Mouse (Mus musculus): ENCODE results near the gene Cfap61.
A peak's percentile ranks its signal among the peaks of the same experiment; 100 is the strongest.
"Not testable (repeated sequence)": the region's sequence is repeated elsewhere in the genome, so short reads cannot be mapped to it uniquely, and the experiment has no call there.

The Cfap61 gene

DNA sequence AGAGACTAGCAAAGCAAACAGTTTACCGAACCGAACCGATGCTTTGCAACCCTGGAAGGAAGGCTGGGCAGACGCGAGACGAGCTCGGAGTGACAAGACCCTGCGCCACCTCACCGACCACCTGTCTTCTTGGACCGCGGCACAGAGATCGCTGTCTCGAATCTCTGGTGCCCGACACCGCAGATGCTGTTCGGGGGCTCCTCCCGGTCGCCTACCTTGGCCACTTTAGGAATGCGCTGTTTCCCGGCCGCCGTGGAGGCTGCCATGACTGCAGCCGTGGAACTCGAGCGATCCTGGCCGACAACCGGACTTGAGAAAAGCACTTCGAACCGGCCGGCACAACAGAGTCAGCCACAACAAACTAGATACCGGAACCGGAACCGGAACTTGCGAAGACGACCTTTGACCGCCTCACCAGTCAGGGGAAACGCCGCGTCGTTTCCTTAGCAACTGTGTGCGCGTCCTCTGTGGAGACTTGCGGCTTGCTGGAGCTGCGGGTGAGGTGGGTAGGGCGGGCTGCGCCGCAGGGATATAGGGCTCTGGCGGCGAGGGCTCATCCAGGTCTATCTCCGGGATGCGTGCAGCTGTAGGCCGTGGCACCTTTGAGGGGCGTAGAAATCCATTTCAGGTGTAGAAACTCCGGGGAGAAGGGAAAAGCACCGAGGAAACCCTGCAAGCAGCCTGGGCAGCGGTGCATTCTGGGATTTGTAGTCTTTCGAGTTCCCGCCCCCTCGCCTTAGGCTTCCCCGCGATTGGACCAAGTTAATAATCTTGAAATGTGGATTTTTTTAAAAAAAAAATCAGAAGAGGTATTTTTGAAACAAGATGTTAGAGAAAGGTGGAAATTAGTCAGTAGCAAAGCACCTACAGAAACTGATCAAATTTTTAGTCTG, at the start of gene Cfap61, which contains the start of gene Crnkl1:
TSS of gene Cfap61 (plus strand) at position 446 of the 893 bp plus-strand sequence.
TSS of gene Crnkl1 (minus strand) at position 676 of the 893 bp plus-strand sequence.
- peak; percentile 93 for DNase-seq

DNA sequence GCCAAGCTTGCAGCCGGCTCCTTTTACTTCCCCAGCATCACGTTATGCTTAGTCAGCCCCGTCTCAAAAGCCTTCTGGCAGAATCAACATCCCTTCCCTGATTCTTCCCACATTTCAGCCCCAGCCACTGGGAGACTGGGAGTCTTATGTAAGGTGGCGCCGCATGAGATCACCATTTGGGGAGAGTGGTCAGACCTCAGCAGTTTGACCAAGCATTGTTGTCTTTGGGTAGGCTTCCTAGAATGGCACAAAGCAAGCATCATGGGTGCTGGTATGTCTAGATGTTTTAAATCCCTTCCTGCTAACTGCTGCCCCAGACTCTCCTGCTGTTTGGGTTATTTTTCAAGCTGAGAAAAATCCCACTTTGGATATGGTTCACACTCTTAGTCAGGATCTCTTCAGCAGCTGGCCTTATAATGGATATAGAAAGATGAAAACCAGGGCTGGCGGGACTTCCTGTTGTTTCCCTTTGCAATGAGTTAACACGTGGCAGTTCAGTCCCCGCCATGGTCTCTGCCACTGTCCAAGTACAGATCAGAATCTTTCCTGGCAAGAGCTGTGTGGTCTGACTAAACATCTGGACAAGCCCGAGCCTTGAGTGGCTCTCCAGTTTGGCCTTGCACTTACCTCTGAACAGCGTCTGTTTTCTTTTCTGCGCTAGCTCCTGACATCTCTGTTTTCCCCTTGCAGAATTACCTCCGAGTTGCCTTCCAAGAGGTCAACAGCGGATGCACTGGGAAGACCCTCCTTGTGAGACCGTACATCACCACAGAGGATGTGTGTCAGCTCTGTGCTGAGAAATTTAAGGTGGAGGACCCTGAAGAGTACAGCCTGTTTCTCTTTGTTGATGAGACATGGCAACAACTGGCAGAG, 49.4 kb upstream of the Cfap61 start:
- DNase-seq = no peak

DNA sequence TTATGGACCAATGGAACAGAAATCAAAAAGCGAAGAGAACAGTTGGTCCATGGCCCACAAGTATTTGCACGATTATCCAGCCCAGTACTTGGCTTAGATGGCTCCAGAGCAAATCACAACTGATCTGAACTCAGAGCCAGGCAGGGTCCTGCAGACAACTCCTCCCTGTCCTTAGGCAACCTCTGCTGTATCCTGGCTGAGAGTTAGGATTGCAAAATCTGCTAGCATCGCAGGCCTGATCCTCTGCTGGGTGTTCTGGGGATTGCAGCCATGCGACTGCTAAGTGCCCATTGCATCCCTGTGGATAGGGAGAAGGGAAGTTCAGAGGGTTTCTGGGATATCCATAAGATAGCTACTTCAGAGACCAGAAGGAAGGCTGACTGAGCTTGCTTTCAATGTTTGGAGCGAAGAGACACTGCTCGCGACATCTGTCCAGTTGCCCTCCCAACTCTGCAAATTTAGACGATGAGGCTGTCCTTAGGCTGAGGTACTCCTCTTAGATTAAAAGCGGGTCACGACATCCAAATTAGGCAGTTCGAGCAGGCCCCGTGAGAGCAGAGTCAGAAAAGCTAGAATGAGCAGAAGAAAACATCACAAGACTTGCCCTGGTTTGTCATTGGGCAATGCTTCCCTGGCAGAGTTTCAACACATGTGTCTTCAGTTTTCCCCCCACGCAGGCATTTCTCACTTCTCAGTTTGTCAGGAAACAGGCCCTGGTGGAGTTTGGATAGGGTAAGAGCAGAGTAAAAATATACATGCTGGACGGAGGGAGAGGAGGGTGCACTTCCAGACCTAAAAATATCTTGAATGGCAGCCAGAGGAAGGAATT, 46.4 kb upstream of the Cfap61 start:
- no peak for DNase-seq

DNA sequence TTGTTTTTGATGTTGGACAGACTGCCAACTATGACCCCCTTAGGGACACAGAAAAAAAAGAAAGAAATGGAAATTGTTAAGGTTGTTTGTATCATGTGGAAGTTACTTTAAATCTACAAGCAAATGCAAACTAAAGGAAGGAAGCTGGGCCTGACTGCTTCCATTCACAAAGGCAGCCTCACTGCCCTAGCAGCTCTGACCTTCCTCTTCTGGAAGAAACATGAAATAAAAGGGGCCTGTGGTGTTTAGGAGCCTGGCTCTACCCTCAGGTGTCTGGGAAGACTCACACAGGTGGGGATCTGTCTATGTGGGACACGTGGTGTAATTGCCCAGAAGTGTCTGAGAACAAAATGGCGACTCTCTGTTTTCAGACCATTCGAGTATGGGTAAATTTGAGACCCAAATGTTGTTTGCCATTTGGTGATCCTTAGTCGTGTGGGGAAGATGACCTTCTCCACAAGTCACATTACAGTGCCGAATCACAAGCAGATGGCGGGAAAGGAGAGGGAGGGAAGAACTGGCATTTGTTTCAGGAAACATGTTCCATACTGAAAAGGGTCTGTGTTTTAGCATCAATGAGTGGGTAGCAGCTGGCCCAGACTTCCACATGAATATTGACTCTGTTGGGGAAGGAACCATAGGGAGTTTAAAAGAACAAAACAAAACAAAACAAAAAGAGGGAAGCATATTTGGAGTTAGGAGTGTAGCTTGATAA, 45.7 kb upstream of the Cfap61 start:
- DNase-seq = no peak

DNA sequence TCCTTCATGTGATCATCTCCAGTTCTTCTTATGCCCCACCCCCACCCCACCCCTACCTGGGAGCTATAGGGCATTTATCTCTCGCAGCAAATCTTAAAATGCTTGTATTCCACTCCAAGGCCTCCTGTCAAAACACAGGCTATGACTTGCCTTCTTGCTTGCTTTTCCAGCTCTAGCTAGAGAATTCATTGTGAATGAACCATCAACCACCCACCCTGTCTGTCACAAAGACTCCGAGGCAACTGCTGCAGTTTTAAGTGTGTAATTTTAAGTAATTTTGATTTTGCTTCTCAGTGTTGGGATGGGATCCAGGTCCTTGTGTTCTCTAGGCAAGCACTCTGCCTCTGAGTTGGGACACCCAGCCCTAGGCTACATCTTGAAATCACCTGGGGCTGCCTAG, 44.0 kb upstream of the Cfap61 start:
- DNase-seq = no peak

DNA sequence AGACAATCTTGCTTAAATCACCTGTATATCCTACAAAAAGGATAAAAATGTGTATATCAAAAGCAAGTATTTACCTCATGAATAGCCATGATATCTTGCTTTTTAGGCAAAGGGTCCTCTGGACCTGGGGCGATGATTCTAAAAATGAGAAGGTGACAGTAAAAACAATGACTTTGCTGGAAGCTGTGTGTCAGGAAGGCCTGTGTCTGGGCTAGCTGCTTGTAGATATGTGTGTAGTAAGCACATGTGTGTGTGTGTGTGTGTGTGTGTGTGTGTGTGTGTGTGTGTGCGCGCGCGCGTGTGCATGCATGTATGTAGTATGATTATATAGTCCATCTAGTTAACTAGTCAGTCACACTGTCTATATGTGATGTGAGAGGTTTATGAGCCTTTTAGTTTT, 40.8 kb upstream of the Cfap61 start:
- no peak for DNase-seq

DNA sequence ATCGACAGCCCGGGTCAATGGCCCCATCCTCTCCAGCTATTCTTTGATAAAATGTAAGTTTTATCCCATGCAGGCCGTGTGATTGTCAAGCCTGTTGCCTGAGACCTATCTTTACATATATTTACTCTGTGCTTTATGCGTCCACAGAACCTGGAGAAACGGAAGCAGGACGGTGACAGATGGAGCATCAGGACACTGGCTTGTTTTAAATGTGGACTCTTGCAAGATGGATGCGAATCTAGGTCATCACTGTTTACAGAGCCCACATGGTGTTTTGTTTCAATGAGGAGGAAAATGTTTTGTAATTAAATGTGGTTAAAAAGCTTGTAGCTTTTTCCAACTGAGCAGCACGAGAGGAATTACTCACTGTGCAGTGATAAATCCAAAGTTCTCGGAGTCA, 36.5 kb upstream of the Cfap61 start:
- no peak for DNase-seq

DNA sequence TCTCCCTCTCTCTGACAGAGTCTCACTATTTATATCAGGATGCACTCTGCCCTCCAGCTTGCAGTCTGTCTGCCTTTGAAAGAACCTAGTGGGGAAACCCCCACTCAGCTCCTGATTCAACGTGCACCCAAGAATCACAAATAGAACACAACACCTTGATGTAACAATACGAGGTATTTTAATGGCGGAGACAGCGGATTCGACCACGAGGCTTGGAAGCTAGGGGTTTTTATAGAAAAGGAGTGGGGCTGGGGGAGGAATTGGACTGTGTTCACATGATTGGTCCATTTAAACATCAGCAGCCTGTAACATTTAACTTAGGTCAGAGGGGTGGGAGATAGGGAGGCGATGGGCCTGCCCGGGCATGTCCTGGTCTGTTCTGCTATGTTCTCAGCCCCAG, 34.3 kb upstream of the Cfap61 start:
- DNase-seq = not testable (repeated sequence)

DNA sequence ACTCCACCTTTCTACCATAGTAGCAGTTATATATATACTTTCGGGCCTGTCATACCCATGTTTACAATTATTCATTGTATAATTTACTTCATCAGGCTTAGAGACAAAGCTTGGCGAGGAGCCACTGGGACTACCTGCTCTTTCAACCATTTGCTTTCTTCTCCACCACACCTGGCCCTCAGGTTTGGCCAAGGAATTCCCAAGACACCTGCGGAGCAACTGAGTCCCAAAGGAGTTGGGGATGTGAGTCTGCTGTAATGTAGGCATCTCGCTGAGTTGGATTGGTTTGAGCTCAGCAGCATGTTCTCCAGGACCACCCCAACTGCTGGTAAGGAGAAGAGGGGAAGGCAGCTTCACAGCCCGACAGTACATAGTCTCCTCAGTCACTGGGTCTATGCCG, 32.7 kb upstream of the Cfap61 start, which contains the start of gene Naa20:
TSS of gene Naa20 (plus strand) at position 239 of the 400 bp plus-strand sequence.
- DNase-seq = no peak

DNA sequence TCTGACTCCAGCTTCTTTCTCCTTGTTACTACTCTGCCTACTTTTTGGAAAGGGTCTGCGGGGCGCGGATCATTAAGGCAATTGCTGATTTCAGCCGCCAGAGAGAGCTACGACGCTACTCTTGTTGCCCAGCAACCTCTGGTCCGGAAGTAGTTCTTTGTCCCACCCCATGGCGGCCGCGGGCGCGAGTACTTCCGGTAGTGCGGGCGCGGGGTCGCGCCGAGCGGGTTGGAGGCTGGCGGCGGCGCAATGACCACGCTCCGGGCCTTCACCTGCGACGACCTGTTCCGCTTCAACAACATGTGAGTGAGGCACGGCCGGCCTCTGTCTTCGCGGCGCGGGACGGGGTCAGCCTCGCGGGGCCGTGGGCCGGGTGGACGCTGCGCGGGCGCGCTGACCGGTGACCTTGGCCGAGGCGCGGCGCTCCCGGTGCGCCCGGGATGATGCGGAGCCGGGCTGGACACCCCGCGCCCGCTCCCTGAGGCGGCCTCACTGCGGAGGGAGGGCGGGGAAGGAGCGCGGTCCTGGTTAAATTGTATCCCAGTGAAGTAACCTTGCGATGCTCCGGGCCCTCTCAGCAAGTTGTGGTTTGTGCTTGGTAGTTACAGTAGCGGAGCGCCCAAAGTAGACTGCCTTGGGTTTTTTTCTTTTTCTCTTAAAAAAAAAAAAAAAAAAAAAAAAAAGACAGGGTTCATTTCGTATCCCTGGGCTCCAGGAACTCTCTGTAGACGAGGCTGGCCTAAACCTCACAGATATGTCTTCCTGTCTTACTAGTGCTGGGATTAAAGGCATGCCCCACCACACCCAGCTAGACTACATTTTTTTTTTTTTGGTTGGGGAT, 31.3 kb upstream of the Cfap61 start:
- DNase-seq = peak; percentile 92

DNA sequence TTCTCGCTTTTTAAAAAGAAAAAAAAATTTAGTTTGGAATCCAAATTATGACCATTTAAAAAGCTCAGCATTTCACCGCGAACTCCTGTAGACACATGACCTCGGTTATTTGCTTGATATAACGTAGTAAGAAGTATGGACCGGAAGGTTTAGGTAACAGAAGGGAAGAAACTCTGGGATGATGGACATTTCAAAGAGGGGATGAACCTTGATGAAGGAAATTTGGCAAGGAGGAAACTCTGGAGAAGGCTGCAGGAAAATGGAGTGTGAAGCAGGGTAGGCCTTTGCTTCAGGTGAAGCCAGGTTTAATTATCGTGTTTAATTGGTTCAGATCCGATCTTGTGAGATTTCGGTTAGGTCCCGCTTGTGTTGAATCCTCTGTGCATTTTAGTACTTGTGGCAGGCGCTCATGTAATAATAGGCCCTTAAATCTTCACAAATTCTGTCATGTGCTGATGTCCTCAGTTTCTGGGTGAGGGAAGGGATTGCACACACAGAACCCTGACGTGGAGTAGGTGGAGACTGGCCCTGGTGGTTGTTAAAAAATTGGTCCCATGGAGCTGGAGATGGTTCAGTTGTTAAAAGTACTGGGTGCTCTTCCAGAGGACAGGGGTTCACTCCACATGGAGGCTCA, 30.5 kb upstream of the Cfap61 start:
- DNase-seq = no peak

DNA sequence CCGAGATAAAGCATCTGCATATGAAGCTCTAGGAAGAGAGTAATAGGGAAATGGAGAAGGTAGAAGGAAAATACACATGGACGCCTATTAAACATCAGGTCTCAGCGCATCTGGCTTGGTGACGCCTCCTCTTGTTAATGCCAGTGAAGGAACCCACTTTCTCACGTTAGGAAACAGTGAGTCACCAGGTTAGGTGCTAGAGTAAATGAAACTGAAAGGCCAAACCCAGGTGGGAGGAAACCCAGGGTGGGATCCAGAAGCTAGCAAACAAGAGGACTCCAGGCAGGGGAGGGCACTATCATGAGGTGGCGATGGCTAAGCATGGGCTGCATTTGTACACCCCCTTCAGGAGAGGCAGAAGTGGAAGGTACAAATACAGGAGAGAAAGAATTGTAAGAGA, 29.4 kb upstream of the Cfap61 start:
- no peak for DNase-seq

DNA sequence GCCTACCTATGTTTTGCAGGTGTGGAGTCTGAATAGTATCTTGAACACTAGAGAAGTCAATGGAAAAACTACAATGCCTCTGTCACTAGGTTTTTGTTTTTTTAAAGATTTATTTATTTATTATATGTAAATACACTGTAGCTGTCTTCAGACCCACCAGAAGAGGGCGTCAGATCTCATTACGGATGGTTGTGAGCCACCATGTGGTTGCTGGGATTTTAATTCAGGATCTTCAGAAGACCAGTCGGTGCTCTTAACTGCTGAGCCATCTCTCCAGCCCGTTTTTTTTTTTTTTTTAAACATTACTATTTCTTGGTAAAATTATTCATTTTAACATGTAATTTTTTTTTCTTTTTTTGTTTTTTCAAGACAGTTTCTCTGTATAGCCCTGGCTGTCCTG, 28.7 kb upstream of the Cfap61 start:
- not testable (repeated sequence) for DNase-seq

DNA sequence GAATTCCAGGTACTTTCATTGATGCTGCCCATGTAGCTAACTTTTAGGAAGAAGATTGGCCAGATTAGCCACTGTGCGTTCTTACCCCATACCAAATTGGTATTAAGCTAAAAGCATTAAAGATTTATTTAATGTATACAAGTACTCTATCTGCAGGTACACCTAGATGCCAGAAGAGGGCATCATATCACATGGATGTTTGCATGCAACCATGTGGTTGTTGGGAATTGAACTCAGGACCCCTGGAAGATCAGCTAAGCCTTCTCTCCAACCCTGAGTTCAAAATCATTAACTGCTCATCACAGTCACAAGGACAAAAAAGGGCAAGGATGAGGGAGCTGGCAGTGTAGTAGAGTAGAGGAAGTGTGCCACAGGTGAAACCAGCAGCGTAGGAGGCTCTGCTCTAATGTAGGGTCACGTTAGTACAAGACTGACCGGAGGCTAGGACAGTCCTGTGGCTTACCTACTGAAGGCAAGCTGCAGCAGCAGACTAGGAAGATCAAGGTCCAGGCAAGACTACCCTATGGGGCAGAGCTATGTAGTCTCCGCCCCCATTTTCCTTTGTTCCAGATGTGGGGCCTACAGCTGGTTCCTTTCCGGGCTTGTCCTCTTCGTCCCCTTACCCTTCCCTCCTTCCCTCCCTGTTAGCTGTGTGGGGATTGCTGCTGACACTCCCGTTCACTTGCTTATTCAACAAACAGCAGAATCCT, 13.5 kb upstream of the Cfap61 start:
- DNase-seq = no peak

DNA sequence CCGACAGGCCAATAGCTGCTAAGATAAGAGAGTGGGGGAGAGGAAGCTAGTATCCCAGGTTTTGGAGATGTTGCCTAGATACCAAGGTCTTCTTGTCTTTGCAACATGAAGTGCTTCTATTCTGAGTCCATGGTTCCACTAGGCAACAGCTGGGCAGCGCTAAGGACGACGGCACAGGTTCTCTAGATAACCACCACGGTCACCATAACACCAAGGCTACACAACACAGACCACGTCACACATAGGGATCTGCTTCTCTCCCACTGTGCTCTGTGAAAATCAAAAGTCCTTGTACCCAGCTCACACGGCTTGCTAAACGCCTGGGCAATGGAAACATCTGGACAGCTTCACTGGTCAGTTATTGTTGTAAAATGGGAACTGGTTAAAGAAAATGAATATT, 2.4 kb downstream of the Cfap61 start:
- no peak for DNase-seq

DNA sequence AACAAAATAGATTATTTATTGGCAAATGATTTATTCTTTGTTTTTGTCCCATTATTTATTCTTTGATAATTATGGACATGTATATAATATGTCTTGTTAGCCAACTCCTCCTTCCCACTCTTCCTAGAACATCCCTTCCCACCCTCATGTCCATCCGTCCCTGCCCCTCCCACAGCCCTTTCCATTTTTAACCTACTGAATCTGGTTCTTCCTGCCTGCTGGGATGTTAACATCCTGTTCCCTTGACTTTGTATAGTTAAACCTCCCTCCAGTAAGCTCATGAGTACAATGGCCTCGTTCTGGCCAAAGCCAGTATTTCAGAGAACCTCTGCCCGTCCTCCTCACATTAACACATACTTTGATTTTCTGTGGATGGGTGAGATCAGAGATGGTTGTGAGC, 6.8 kb downstream of the Cfap61 start:
- no peak for DNase-seq

DNA sequence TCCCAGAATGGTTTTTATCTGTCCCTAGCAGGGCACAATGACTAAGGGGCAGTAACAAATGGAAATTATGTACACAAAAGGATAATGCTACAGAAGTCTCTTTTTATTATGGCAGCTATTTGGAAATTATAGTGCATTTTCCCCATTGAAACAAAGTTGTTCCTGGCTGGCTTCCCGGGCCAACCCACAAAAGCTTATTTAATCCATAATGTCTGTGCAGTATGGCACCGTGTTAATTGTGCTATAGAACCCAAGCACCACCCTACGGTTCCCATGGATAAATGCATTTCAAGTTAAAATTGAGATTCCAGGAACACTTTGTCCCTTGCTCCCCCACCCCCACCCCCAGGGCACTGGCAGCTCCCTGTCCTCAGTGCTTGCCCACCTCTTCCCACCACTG, 9.7 kb downstream of the Cfap61 start:
- no peak for DNase-seq

DNA sequence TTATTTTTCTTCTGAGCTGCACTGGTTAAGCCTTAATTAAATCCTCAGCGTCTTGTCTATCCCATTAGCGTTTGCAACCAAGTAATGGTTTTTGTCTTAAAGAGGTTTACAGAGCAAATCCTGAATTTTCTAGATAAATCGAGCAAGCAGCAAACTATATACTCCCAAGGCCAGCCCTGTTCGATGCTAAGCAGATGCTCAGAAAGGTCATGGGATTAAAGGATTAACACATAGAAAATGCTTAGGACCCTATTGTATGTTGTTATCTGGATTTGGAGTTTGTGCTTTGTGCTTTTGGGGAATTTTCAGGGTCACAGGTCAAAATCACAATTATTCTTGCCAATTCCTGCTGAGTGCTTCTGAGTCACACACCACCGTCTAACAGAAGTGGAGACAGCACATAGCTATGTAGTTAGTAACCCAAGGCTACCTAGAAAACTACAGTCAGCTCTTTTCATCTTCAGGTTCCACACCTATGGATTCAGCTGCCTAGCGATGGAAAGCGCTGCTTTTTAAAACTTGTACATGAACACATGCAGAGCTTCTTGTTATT, 13.9 kb downstream of the Cfap61 start:
- no peak for DNase-seq

DNA sequence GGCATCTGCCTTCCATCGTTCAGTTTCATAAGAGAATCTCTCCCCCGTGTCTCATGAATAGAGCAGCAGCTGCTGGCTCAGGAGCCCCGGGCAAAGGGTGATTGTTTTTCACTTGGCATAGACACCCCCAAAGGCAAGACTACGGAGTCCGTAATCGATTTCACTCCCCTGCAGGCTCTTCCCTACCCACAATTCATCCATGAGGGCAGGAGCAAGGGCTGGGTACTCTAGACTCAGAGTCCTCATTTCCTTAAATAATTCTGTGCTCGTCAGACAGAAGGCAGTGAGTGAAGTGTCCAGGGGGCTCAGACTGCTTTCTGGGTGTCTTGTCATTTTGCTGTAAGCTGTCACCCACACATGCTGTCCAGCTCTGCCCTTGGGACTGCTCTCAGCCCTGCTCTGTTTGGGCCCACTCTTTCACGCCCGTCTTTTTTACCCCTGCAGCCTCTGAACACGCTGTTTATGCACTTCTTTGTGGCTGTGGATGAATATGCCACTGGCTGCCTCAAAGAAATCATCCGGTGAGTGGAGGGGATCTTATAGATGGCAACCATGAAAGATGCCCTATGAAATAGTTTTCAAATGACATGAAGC, 15.0 kb downstream of the Cfap61 start:
- no peak for DNase-seq
